Mouse (Mus musculus): ENCODE results near the gene Fyb2.

Fyb2 gene

DNA sequence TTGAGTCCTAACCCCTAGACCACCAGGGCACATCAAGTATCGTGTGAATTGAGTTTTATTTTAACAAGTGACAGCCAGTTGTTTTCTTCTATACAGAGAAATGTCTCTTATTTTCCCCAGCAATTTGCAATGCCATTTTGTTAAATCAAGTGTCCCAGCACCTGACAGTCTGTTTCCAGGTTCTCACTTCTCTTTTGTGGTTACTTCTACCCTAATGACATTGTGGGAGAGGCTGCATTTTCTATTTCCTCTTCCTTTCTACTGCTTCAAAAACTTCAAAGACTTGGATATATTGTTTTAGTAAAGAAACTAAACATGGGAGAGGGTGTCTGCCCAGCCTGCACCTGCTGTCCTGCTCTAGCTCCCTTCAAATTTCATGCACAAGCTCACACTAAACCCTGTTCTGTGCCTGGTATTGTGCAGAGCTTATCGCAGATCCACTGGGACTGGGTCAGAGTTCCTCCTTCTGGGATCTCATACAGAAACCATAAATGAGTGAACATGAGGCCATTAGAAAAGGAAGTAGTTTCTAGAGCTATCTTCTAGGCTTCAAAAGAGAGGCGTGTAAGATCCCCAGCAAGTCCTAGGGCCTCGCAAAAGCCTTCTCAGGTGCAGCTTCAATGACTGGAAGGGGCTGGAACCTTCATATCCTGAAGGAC is 94.2 kb downstream of the Fyb2 start:
- no peak for DNase-seq (ENCODE audit: low spot score in 2 of 2)

GRCm38 (mm10) chr4:105013718-105014117 is 100.5 kb downstream of the Fyb2 start:
- DNase-seq (ENCODE audit: low spot score in 2 of 2) = no peak

DNA sequence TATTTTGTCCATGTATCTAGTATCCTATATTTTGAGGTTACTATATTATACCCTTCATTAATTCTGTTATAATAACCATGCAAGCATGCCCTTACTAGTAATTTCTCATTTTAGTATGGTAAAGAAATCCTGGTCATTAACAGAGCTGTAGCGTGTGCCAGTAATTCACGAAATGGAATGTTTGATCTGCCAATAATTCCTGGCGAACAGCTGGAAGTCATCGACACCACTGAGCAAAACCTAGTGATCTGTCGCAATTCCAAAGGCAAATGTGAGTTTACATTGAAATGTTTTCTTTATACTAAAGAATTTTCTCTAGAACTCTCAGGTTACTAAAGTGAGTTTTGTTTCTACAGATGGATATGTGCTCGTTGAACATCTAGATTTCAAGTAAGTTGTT is 102.2 kb downstream of the Fyb2 start:
- no peak for DNase-seq (ENCODE audit: low spot score in 2 of 2)

DNA sequence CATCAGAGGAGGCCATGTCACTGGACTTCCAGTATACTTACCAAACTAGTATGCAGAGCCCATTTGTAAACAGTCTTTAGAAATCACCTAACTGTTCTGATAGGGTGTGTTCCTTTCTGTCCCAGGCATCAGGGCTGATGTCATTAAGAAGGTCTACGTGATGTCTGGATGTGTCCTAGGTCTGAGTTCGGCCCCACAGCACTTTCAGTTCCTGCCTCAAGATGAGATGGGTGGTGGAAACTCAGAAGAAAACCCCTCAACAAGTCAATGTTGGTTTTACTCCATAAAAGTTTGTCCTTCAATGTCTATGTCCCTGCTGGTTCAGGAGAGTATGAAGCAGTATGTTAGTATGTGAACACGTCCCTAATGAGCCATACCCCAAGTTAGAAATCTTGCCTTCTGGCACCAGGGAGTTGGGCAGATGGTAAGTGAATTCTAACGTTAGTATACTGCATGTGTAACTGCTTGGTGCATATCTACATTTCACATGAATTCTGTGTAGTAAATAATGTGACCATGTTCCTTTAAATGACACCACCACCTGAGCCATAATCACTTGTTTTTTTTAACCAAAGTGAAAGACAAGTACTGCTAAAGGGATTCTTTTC is 102.9 kb downstream of the Fyb2 start:
- no peak for DNase-seq (ENCODE audit: low spot score in 2 of 2)

DNA sequence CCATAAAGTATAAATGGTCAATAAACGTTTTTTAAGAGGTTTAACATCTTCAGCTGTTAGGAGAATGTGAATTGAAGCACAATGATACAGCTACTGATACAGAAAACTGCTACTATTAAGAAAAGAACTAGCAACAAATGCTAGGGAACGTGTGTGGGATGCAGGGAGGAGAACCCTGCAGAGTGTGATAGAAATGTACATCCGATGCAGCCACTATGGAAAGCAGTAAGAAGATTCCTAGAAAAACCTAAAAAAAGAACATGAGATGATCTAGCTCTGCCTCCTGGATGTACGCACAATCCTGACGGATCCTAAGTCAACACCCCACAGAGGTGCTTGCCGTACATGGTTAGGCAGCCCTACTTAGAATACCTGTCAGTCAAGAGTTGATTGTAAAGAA is 114.0 kb downstream of the Fyb2 start:
- DNase-seq (ENCODE audit: low spot score in 2 of 2) = no peak

DNA sequence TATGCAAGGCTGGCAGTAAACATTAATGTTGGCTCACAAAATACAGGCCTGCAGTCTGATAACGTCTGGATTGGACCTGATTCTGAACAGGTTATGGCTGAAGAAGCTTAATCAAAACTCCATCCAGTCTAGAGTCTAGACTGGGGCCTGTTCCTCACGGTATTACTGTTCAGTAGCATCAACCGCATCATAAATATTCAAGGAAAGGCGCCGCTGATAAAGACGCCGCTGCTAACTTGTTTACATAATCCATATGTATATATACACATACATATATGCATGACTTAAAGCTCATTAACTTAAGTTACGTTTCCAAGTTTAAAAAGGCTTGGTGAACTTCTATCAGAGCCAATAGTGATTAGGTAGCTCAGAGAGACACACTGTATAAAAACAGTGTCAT is 117.8 kb downstream of the Fyb2 start:
- no peak for DNase-seq (ENCODE audit: low spot score in 2 of 2)

- DNase-seq (ENCODE audit: low spot score in 2 of 2) = no peak
Measured at GRCm38 (mm10) chr4:105033153-105033552, 119.9 kb downstream of the Fyb2 start.

- no peak for DNase-seq (ENCODE audit: low spot score in 2 of 2)
Measured at GRCm38 (mm10) chr4:105034259-105034658, 121.0 kb downstream of the Fyb2 start.

- DNase-seq (ENCODE audit: low spot score in 2 of 2) = no peak
Measured at GRCm38 (mm10) chr4:105050041-105050440, 136.8 kb downstream of the Fyb2 start.

GRCm38 (mm10) chr4:105051291-105051690 is 138.0 kb downstream of the Fyb2 start:
- no peak for DNase-seq (ENCODE audit: low spot score in 2 of 2)
